Mouse (Mus musculus) embryonic facial prominence, embryonic 11.5 days (tissue): ENCODE measurements around the gene Mxra7. TPM values are rescaled to one million over a fixed set of nuclear protein-coding genes. Genes with fewer than 3 reads are reported as not detected.

Experiments used
- ATAC-seq: fragments of 200-750 bp; cut with Nextera tagmentation; replicated peaks from 2 replicates; pipeline ENCODE4 v1.8.0; 2017; ENCODE audit warnings: low read depth; ENCODE audit not compliant: insufficient number of reproducible peaks, low FRiP score, low TSS enrichment
- DNase-seq: peaks from one replicate; pipeline ENCODE4 v3.0.0-alpha.2; 2015; ENCODE audit warnings: low spot score
- H3K27ac ChIP-seq: fragments of 300-500 bp; sonication (generic); replicated peaks from 2 replicates; pipeline ENCODE4 v1.5.1; 2014; ENCODE audit warnings: mild to moderate bottlenecking, low read depth, low read length, control low read depth
- H3K27me3 ChIP-seq: fragments of 300-500 bp; sonication (generic); 2 replicates; pipeline ENCODE4 v1.6.1; 2014; ENCODE audit warnings: mild to moderate bottlenecking, low read length, moderate library complexity, mixed read lengths; ENCODE audit not compliant: control insufficient read depth, insufficient read depth
- H3K36me3 ChIP-seq: fragments of 300-500 bp; sonication (generic); replicated peaks from 2 replicates; pipeline ENCODE4 v1.6.1; 2014; ENCODE audit warnings: low read depth, mild to moderate bottlenecking, low read length, moderate library complexity, mixed read lengths; ENCODE audit not compliant: control insufficient read depth, insufficient read depth
- H3K4me1 ChIP-seq: fragments of 300-500 bp; sonication (generic); 2 replicates; pipeline ENCODE4 v1.6.1; 2014; ENCODE audit warnings: low read length, mixed read lengths; ENCODE audit not compliant: control insufficient read depth, insufficient read depth
- H3K4me2 ChIP-seq: fragments of 300-500 bp; sonication (generic); 2 replicates; pipeline ENCODE4 v1.6.1; 2014; ENCODE audit warnings: low read depth, mild to moderate bottlenecking, control low read depth, low read length, moderate library complexity
- H3K4me3 ChIP-seq: fragments of 300-500 bp; sonication (generic); 2 replicates; pipeline ENCODE4 v1.5.1; 2014; ENCODE audit warnings: low read depth, low read length, control low read depth
- H3K9ac ChIP-seq: fragments of 300-500 bp; sonication (generic); replicated peaks from 2 replicates; pipeline ENCODE4 v1.6.1; 2014; ENCODE audit warnings: mild to moderate bottlenecking, control low read depth, low read length
- H3K9me3 ChIP-seq: fragments of 300-500 bp; sonication (generic); replicated peaks from 2 replicates; pipeline ENCODE4 v1.6.1; 2016; ENCODE audit warnings: mild to moderate bottlenecking, low read length, inconsistent platforms, mixed read lengths; ENCODE audit not compliant: control insufficient read depth
- WGBS: fragments of 180-500 bp; shearing (Covaris S2); extraction: QIAGEN DNeasy Blood & Tissue Kit; methylation state at CpG from one replicate; pipeline ENCODE4 v1.1.7; 2014; 5-methylcytosine and 5-hydroxymethylcytosine counted together
- polyA plus RNA-seq: library from polyadenylated mRNA; unstranded; fragments of >200 nt; fragmentation: Nextera tagmentation; extraction: Ambion mirVana; gene quantifications from 2 replicates; pipeline ENCODE4 v1.2.1, GENCODE M21; 2014

Mxra7 gene
- polyA plus RNA-seq, 1 experiment from 2014 or later, result 18.1 TPM

- 89% methylated on average over 5 of the region's 5 CpGs for WGBS
Observed at GRCm38 (mm10) chr11:116819932-116820593, 7.8 kb downstream of the Mxra7 start.

GRCm38 (mm10) chr11:116818722-116819121 is 9.1 kb downstream of the Mxra7 start:
- no peak for ATAC-seq
- 77% methylated on average over 8 of the region's 8 CpGs for WGBS

More at GRCm38 (mm10) chr11:116819932-116820593, 7.8 kb downstream of the Mxra7 start:
- Histone ChIP-seq H3K27me3 (no peaks in the 10 kb centered on the region), H3K36me3 (no peaks in the 10 kb centered on the region), H3K4me3 (no peak overlapping the region), H3K27ac (no peak overlapping the region), H3K9me3 (no peaks in the 10 kb centered on the region), H3K9ac (no peak overlapping the region), H3K4me1 (peaks cover 3% of the 10 kb centered on the region), H3K4me2 (no peak overlapping the region)
- no peak for DNase-seq
- ATAC-seq, result no peak

DNA sequence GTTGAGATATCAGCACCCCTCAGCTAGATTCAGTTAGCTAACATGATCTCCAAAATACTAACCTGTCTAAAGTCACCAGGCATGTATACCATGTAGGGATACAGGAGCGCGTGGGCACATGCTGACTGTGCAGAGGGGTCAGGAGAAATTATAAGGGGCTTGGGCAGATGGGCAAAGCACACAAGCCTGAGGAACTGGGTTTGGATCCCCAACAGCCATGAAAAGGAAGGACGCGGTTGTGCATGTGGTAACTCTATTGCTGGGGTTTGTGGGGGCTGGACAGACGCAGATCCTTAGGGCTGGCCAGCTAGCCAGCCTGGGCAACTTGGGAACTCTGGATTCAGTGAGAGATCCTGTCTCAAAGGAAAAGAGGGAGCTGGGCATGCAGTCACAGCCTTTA is 10.3 kb downstream of the Mxra7 start:
- no peaks in the 10 kb centered on the region for H3K36me3 ChIP-seq
- no peaks in the 10 kb centered on the region for H3K9me3 ChIP-seq
- 97% methylated on average over 5 of the region's 5 CpGs for WGBS
- no peak for DNase-seq
- no peak for ATAC-seq
- H3K27me3 ChIP-seq, result no peaks in the 10 kb centered on the region
- no peak overlapping the region for H3K27ac ChIP-seq
- H3K9ac ChIP-seq, result no peak overlapping the region
- H3K4me3 ChIP-seq, result no peak overlapping the region
- H3K4me2 ChIP-seq, result no peak overlapping the region
- H3K4me1 ChIP-seq, result peaks cover 25% of the 10 kb centered on the region

More at GRCm38 (mm10) chr11:116818722-116819121, 9.1 kb downstream of the Mxra7 start:
- Histone ChIP-seq H3K27ac (no peak overlapping the region), H3K4me3 (no peak overlapping the region), H3K4me2 (no peak overlapping the region), H3K27me3 (no peaks in the 10 kb centered on the region), H3K9ac (no peak overlapping the region), H3K9me3 (no peaks in the 10 kb centered on the region), H3K36me3 (no peaks in the 10 kb centered on the region), H3K4me1 (peaks cover 13% of the 10 kb centered on the region)
- DNase-seq, result no peak

DNA sequence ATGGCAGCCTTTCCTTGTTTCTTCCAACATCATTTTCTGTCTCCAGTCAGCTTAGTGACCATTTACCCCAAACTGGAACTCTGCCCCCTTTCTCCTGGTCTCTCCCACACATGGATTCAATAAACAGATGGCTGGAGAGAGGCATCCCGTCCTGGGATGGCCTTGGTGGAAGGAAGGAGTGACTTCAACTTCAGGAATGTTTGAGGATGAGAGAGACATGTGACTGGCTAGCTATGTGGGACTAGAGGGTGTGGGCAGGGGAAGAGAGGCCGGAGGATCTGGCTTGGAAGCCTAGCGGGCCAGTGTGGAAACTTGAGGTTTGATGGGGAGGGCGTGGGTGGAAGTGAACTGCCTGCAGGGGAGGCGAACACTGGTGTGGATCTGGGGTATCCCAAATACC is 11.1 kb downstream of the Mxra7 start:
- ATAC-seq, result no peak
- 68% methylated on average over 5 of the region's 5 CpGs for WGBS

DNA sequence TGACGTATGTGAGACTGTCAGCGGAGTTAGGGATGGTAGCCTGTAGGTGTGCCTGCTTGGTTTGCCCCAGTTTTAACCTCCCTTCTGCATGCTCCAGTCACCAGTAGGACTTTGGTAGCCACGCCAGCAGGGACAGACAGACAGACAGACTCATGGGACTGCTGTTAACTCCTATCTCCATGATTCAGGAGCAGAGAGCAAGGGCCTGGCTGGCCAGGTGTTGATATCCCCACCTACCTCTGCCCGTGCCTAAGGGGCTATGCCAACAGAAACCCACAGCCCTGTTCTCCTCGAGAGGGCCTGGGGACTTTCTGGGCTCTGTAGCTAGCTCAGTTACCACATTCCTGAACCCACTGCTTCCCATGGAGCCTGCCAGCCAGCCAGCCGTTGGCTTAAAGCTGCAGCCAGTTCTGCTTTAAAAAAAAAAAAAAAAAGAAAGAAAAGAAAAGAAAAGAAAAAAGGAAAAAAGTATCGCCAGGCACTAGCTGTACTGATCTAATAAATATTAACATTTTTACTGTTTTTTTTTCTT is 12.9 kb downstream of the Mxra7 start:
- 22% methylated on average over 7 of the region's 7 CpGs for WGBS
- Histone ChIP-seq H3K9ac (peak overlapping the region; percentile 2; the same call in 1 of the 2 replicates), H3K4me1 (peaks cover 27% of the 10 kb centered on the region), H3K9me3 (no peaks in the 10 kb centered on the region), H3K27me3 (no peaks in the 10 kb centered on the region), H3K4me3 (no peak overlapping the region), H3K27ac (peak overlapping the region; percentile 87), H3K4me2 (no peak overlapping the region), H3K36me3 (no peaks in the 10 kb centered on the region)
- peak; percentile 44 for DNase-seq
- no peak for ATAC-seq

More for the DNA sequence above, 11.1 kb downstream of the Mxra7 start:
- H3K9me3 ChIP-seq, result no peaks in the 10 kb centered on the region
- no peak overlapping the region for H3K27ac ChIP-seq
- no peak overlapping the region for H3K4me2 ChIP-seq
- H3K4me1 ChIP-seq, result peaks cover 27% of the 10 kb centered on the region
- no peak for DNase-seq
- no peaks in the 10 kb centered on the region for H3K36me3 ChIP-seq
- no peak overlapping the region for H3K4me3 ChIP-seq
- H3K9ac ChIP-seq, result no peak overlapping the region
- no peaks in the 10 kb centered on the region for H3K27me3 ChIP-seq

DNA sequence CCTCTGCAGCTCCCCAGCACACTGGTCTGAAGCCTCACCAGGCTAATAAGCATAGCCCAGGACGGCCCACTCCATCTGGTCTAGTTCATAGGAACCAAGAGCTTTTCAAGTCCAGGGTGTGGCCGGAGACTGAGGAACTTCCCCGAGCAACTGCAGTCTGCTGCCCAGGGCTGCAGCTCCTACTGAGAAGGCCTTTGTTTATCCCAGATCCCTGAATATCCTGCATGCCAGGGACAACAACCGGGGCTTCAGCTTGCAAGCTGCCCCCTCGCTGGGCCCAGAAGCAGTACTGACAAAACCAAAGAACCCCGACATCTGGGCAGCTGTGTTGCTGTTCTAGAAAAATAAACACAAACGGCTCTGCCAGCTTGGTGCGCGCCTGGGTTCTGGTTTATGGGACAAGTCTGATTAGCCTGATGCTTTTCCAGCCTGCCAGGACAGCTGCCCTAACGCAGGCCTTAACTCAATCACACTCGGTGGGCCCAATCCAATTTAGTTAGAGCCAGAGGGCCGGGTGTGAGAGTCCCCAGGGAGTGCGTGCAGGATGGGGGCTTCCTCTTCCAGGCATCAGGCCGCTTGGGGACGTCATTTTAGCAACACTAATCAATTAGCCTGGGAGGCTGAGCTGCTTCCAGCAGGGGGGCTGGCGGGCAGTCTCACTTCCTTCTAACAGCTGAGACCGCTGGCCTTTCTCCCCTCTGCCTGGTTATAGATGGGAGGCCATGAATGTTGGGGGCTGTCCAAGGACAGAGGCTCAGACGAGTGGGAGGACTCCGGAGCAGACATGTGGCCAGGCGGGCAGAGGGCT is 13.6 kb downstream of the Mxra7 start:
- H3K36me3 ChIP-seq, result no peaks in the 10 kb centered on the region
- no peak overlapping the region for H3K4me3 ChIP-seq
- H3K9me3 ChIP-seq, result no peaks in the 10 kb centered on the region
- no peak overlapping the region for H3K4me2 ChIP-seq
- peaks cover 27% of the 10 kb centered on the region for H3K4me1 ChIP-seq
- peak overlapping the region; percentile 87 for H3K27ac ChIP-seq
- no peaks in the 10 kb centered on the region for H3K27me3 ChIP-seq
- ATAC-seq (no peak), DNase-seq (peak; percentile 66)
- WGBS, result 4% methylated on average over 20 of the region's 20 CpGs
- H3K9ac ChIP-seq, result peak overlapping the region; percentile 34

GRCm38 (mm10) chr11:116813610-116814009 is 14.2 kb downstream of the Mxra7 start:
- Histone ChIP-seq H3K9ac (no peak overlapping the region; the same call in 1 of the 2 replicates), H3K4me2 (no peak overlapping the region), H3K27ac (peak overlapping the region; percentile 87), H3K27me3 (no peaks in the 10 kb centered on the region), H3K36me3 (no peaks in the 10 kb centered on the region), H3K9me3 (no peaks in the 10 kb centered on the region), H3K4me3 (no peak overlapping the region), H3K4me1 (peaks cover 27% of the 10 kb centered on the region)
- ATAC-seq (no peak), DNase-seq (no peak)
- WGBS, result 78% methylated on average over 13 of the region's 13 CpGs
